In genomic region chr2:166686917-166687316, GRCm38 (mm10) we compare ENCODE assay signal across 11 mouse cellular contexts. TPM values are rescaled to one million over a fixed set of nuclear protein-coding genes. Genes with fewer than 3 reads are reported as not detected.
A peak's percentile ranks its signal among the peaks of the same experiment; 100 is the strongest.
DNase-seq lines count a peak whose midpoint lies in the region; ATAC-seq and TF ChIP-seq lines count a peak whose summit lies in the region.
"Had no signal": no experiment of that assay in that cellular context is flagged by ENCODE, and none has a peak within 500 bp of the region (broad histone marks: within the 10 kb centered on the region; RNA-seq: fewer than 3 reads in every experiment).

No protein-coding gene starts in this region.

- H3K36me3 ChIP-seq in heart, embryonic 16.5 days (ENCODE audit: control insufficient read depth, insufficient read depth), result no peaks in the 10 kb centered on the region
- no peaks in the 10 kb centered on the region for H3K36me3 ChIP-seq in heart, adult 2 months (ENCODE audit: control insufficient read depth, insufficient read depth, low read length)
- H3K36me3 ChIP-seq in midbrain, embryonic 14.5 days (ENCODE audit: control insufficient read depth, insufficient read depth, low read length), result no peaks in the 10 kb centered on the region
- no peaks in the 10 kb centered on the region for H3K36me3 ChIP-seq in midbrain, embryonic 13.5 days
- no peaks in the 10 kb centered on the region for H3K36me3 ChIP-seq in hindbrain, embryonic 13.5 days
- H3K36me3 ChIP-seq in neural tube, embryonic 15.5 days, result no peaks in the 10 kb centered on the region
- H3K36me3 ChIP-seq: lung, embryonic 15.5 days had no signal

- no peak for TF ChIP-seq POLR2A in heart, adult 2 months (IDR thresholded peaks at IDR 0.05; ENCODE audit: insufficient read depth, low read depth, low read length)

- H3K4me2 ChIP-seq in heart, embryonic 16.5 days (ENCODE audit: low read depth, low read length), result no peak overlapping the region
- no peak overlapping the region for H3K4me2 ChIP-seq in midbrain, embryonic 14.5 days (ENCODE audit: low read length)
- H3K4me2 ChIP-seq in midbrain, embryonic 13.5 days (replicated peaks), result no peak overlapping the region
- H3K4me2 ChIP-seq in hindbrain, embryonic 13.5 days, result no peak overlapping the region
- H3K4me2 ChIP-seq in neural tube, embryonic 15.5 days, result no peak overlapping the region
- H3K4me2 ChIP-seq: lung, embryonic 15.5 days had no signal

- intact Hi-C loops in heart, adult 2 months (cut with DNase I), result no loop called here

- no peak for TF ChIP-seq CTCF in heart, adult 2 months (IDR thresholded peaks at IDR 0.05)

- no peaks in the 10 kb centered on the region for H3K9me3 ChIP-seq in heart, embryonic 16.5 days (replicated peaks; ENCODE audit: control insufficient read depth, low read length)
- no peaks in the 10 kb centered on the region for H3K9me3 ChIP-seq in midbrain, embryonic 14.5 days (ENCODE audit: control insufficient read depth, low read length)
- no peaks in the 10 kb centered on the region for H3K9me3 ChIP-seq in midbrain, embryonic 13.5 days
- H3K9me3 ChIP-seq in hindbrain, embryonic 13.5 days, result no peaks in the 10 kb centered on the region
- H3K9me3 ChIP-seq in neural tube, embryonic 15.5 days (replicated peaks), result no peaks in the 10 kb centered on the region
- H3K9me3 ChIP-seq: lung, embryonic 15.5 days had no signal

- peak; percentile 53 for ATAC-seq in heart, embryonic 16.5 days (replicated peaks; ENCODE audit: extremely low read depth, insufficient read depth, low FRiP score)
- no peak for ATAC-seq in midbrain, embryonic 14.5 days (ENCODE audit: low FRiP score, low TSS enrichment)
- ATAC-seq in midbrain, embryonic 13.5 days, result no peak
- no peak for ATAC-seq in hindbrain, embryonic 13.5 days (ENCODE audit: low FRiP score)
- ATAC-seq in neural tube, embryonic 15.5 days (ENCODE audit: low FRiP score), result no peak
- ATAC-seq: inflammation-experienced regulatory T-cells, adult 6 months had no signal

- peaks cover 8% of the 10 kb centered on the region for H3K4me1 ChIP-seq in heart, embryonic 16.5 days (ENCODE audit: control insufficient read depth, insufficient read depth, low read length)
- H3K4me1 ChIP-seq in heart, adult 2 months (ENCODE audit: control insufficient read depth, insufficient read depth, low read length), result no peaks in the 10 kb centered on the region
- peaks cover 11% of the 10 kb centered on the region; the same call in 1 of the 2 replicates for H3K4me1 ChIP-seq in midbrain, embryonic 14.5 days (ENCODE audit: control insufficient read depth, insufficient read depth, low read length)
- H3K4me1 ChIP-seq in midbrain, embryonic 13.5 days (replicated peaks), result peaks cover 39% of the 10 kb centered on the region
- peaks cover 58% of the 10 kb centered on the region for H3K4me1 ChIP-seq in hindbrain, embryonic 13.5 days (replicated peaks)
- peaks cover 40% of the 10 kb centered on the region for H3K4me1 ChIP-seq in neural tube, embryonic 15.5 days
- H3K4me1 ChIP-seq: lung, embryonic 15.5 days had no signal

- H3K27me3 ChIP-seq in heart, embryonic 16.5 days (ENCODE audit: control insufficient read depth, insufficient read depth, low read length), result no peaks in the 10 kb centered on the region
- no peaks in the 10 kb centered on the region for H3K27me3 ChIP-seq in heart, adult 2 months (ENCODE audit: control insufficient read depth, insufficient read depth, low read length)
- no peaks in the 10 kb centered on the region for H3K27me3 ChIP-seq in midbrain, embryonic 14.5 days (ENCODE audit: control insufficient read depth, insufficient read depth, low read length)
- H3K27me3 ChIP-seq in midbrain, embryonic 13.5 days, result no peaks in the 10 kb centered on the region
- no peaks in the 10 kb centered on the region for H3K27me3 ChIP-seq in hindbrain, embryonic 13.5 days
- H3K27me3 ChIP-seq in neural tube, embryonic 15.5 days (replicated peaks), result no peaks in the 10 kb centered on the region
- H3K27me3 ChIP-seq: lung, embryonic 15.5 days had no signal

- 20% methylated on average over 6 of the region's 6 CpGs for WGBS in heart, embryonic 16.5 days
- WGBS in heart, adult 2 months, result 34% methylated on average over 6 of the region's 6 CpGs
- 32% methylated on average over 6 of the region's 6 CpGs for WGBS in midbrain, embryonic 14.5 days
- 40% methylated on average over 6 of the region's 6 CpGs for WGBS in midbrain, embryonic 13.5 days
- 32% methylated on average over 6 of the region's 6 CpGs for WGBS in hindbrain, embryonic 13.5 days
- WGBS in neural tube, embryonic 15.5 days, result 33% methylated on average over 6 of the region's 6 CpGs

- DNase-seq in heart, adult 2 months, result no peak
- no peak for DNase-seq in midbrain, embryonic 14.5 days
- DNase-seq in gastrocnemius, postnatal 4 days (ENCODE audit: low spot score in 2 of 2), result no peak
- DNase-seq in left cerebral cortex, adult 18-20 months (ENCODE audit: low spot score in 2 of 2), result no peak
- DNase-seq: right cerebral cortex, postnatal 4 days had no signal

- TF ChIP-seq EP300 in heart, adult 2 months (IDR thresholded peaks at IDR 0.05; ENCODE audit: insufficient read depth, low read depth, low read length), result no peak

- H3K27ac ChIP-seq in heart, embryonic 16.5 days (ENCODE audit: low read length), result no peak overlapping the region
- H3K27ac ChIP-seq in heart, adult 2 months, result no peak overlapping the region
- H3K27ac ChIP-seq in midbrain, embryonic 14.5 days (replicated peaks; ENCODE audit: low read depth, low read length), result peak overlapping the region; percentile 32; the same call in 1 of the 2 replicates
- H3K27ac ChIP-seq in midbrain, embryonic 13.5 days, result no peak overlapping the region
- peak overlapping the region; percentile 40; the same call in 1 of the 2 replicates for H3K27ac ChIP-seq in hindbrain, embryonic 13.5 days
- 0 out of 2 replicates have a peak overlapping the region, but pooled peaks have one; percentile 28 for H3K27ac ChIP-seq in neural tube, embryonic 15.5 days (replicated peaks)
- H3K27ac ChIP-seq: lung, embryonic 15.5 days had no signal

- H3K9ac ChIP-seq in heart, embryonic 16.5 days (ENCODE audit: low read length), result no peak overlapping the region
- H3K9ac ChIP-seq in heart, adult 2 months (ENCODE audit: low read depth, low read length), result no peak overlapping the region
- no peak overlapping the region for H3K9ac ChIP-seq in midbrain, embryonic 14.5 days (replicated peaks; ENCODE audit: low read length)
- H3K9ac ChIP-seq in midbrain, embryonic 13.5 days (replicated peaks), result no peak overlapping the region
- peak overlapping the region; percentile 24; the same call in 1 of the 2 replicates for H3K9ac ChIP-seq in hindbrain, embryonic 13.5 days
- no peak overlapping the region for H3K9ac ChIP-seq in neural tube, embryonic 15.5 days (replicated peaks)
- H3K9ac ChIP-seq: lung, embryonic 15.5 days had no signal

- no peaks in the 10 kb centered on the region for H3K79me2 ChIP-seq in heart, adult 2 months (replicated peaks; ENCODE audit: control insufficient read depth, insufficient read depth, low read length)

- H3K4me3 ChIP-seq in heart, embryonic 16.5 days (ENCODE audit: low read length), result no peak overlapping the region
- H3K4me3 ChIP-seq in heart, adult 2 months, result no peak overlapping the region
- H3K4me3 ChIP-seq in midbrain, embryonic 14.5 days (replicated peaks; ENCODE audit: low read depth, low read length), result no peak overlapping the region
- H3K4me3 ChIP-seq in midbrain, embryonic 13.5 days (replicated peaks), result no peak overlapping the region
- no peak overlapping the region for H3K4me3 ChIP-seq in hindbrain, embryonic 13.5 days
- no peak overlapping the region for H3K4me3 ChIP-seq in neural tube, embryonic 15.5 days (replicated peaks)
- H3K4me3 ChIP-seq: lung, embryonic 15.5 days had no signal

RNA-seq across cellular contexts. Expression of gene Prex1, which starts 26.7 kb away (rescaled TPM):
- polyA plus RNA-seq in heart, embryonic 16.5 days (2015; fragmentation: Nextera tagmentation; extraction: Ambion mirVana), result 9.9 and 11.6 TPM in 2 replicates
- total RNA-seq in heart, adult 2 months (2021), result 1 to 10 TPM; 5.2 to 6.0 TPM
- 9.3 and 9.8 TPM in 2 replicates for polyA plus RNA-seq in heart, adult 2 months (2012; rRNA removed)
- polyA plus RNA-seq in midbrain, embryonic 14.5 days (2014; fragmentation: Nextera tagmentation; extraction: Ambion mirVana), result 20.3 and 24.2 TPM in 2 replicates
- 17.7 and 21.1 TPM in 2 replicates for polyA plus RNA-seq in midbrain, embryonic 13.5 days (2015; fragmentation: Nextera tagmentation; extraction: Ambion mirVana)
- polyA plus RNA-seq in hindbrain, embryonic 13.5 days (2015; fragmentation: Nextera tagmentation; extraction: Ambion mirVana), result 24.7 and 29.7 TPM in 2 replicates
- 22.0 and 24.9 TPM in 2 replicates for polyA plus RNA-seq in neural tube, embryonic 15.5 days (2015; fragmentation: Nextera tagmentation; extraction: Ambion mirVana)
- total RNA-seq in gastrocnemius, postnatal 4 days (2021), result 10 to 100 TPM; 18.2 to 19.4 TPM
- total RNA-seq in left cerebral cortex, adult 18-20 months (2021), result 100 to 1,000 TPM in 1 of 2 experiments, 10 to 100 TPM in 1; 91.3 to 104 TPM

Comparison
In these comparisons a context has a peak if more than half of its experiments do, and no peak if none do; other contexts are left out.
1. H3K27ac ChIP-seq: peak in midbrain, embryonic 14.5 days (single experiment), hindbrain, embryonic 13.5 days (single experiment) and neural tube, embryonic 15.5 days (single experiment); none in heart, embryonic 16.5 days (single experiment), heart, adult 2 months (single experiment) and midbrain, embryonic 13.5 days (single experiment).